Mouse (Mus musculus) lung, adult 10 weeks (tissue): Measurements from ENCODE around the gene Fgd5. TPM values are rescaled to one million over a fixed set of nuclear protein-coding genes. Genes with fewer than 3 reads are reported as not detected.

ENCODE experiments used
- polyA plus RNA-seq: library from polyadenylated mRNA; stranded (reverse); fragments of 350-450 nt; fragmentation: Illumina TruSeq; extraction: RNeasy Lipid Tissue Mini Kit (QIAGEN cat#74804); gene quantifications from one replicate; pipeline ENCODE4 v1.2.3, GENCODE M21; 2014; ENCODE audit warnings: low read depth, low replicate concordance; ENCODE audit not compliant: insufficient read depth

Gene Fgd5
- 23.6 TPM for polyA plus RNA-seq

DNA sequence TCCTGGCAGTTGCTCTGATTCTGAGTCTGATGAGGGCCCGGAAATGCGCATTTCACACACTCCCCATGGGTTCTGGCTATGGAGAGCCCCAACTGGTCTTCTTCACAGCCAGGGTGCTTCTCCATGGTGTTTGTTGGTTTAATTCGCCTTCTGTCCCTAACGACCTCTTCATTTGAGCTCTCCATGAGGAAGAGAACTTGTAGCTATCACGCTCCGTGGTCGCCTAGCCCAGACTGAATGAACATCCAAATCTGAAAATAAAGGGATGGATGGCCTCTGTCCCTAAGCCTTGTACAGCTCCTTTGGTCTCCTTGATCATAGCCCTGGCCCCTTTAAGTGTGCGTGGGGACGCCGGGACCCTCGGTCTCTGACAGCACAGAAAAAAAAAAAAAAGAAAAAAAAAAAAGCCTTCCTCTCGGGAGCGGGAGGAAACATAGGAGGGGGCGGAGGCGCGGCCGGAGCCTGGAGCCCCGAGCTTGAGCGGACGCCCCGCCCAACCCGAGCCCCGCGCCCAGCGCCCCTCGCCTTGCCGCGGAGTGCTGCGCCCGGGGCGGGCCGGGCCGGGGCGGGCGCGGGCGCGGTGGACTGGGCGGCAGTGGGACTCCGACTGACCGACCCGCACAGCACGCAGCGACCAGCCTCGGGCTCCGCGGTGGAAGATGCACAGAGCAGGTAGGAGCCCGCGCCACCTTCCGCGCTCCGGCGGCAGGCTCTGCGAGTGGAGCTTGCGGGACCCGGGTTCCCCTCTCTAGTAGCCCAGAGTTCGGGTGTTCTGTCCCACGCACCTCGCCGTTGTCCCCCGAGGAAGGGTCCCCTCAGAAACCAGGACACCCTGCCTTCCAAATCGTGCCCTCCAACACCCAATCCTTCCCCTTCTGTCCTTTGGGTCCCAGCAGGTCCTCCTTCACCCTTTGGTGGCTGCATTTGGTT lies at the start of gene Fgd5:
TSS of gene Fgd5 (plus strand) at position 508 of the 930 bp plus-strand sequence.

DNA sequence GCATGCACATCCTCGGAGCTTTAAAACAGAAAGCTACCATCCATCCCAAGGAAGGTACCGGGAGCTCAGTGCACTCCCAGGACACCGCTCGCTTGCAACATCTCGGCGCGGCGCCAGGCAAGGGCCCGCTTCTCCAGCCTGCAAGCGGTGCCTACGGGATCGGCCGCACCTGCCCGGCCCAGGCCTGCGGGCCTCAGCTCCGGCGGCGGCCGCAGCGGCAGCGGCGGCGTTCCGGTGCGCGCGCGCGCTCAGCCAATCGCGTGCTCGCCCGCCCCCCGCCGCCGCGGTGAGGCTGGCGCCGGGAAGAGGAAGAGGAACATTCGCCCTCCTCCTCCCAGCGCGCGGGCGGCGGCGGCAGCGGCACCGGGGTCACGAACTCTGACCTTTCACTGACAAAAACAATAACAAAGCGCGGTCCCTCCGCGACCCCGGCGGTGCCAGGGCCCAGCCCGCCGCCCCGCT lies 112.5 kb downstream of the Fgd5 start, which contains the start of gene Nr2c2:
TSS of gene Nr2c2 (plus strand) at position 261 of the 462 bp plus-strand sequence.

Other genes starting within 250 kb of the Fgd5 start
- gene Grip2, start 151.6 kb upstream of the Fgd5 start, polyA plus RNA-seq, result 0.54 TPM
- 11.9 TPM for gene Ccdc174, start 100.8 kb upstream of the Fgd5 start, polyA plus RNA-seq
- 0.23 TPM for gene 4930590J08Rik, start 76.1 kb upstream of the Fgd5 start, polyA plus RNA-seq
- gene Nr2c2, start 112.5 kb downstream of the Fgd5 start, polyA plus RNA-seq, result 8.9 TPM
- gene Mrps25, start 205.2 kb downstream of the Fgd5 start, polyA plus RNA-seq, result 28.8 TPM
- 7.6 TPM for gene Rbsn, start 236.0 kb downstream of the Fgd5 start, polyA plus RNA-seq